Mouse (Mus musculus) lung, embryonic 14.5 days (tissue): Measurements from ENCODE around the gene Tns3. TPM values are rescaled to one million over a fixed set of nuclear protein-coding genes. Genes with fewer than 3 reads are reported as not detected.

Experiments used
- ATAC-seq: fragments of 200-750 bp; cut with Nextera tagmentation; 2 replicates; pipeline ENCODE4 v1.8.0; 2017; ENCODE audit warnings: mild to moderate bottlenecking, moderate TSS enrichment, moderate library complexity; ENCODE audit not compliant: insufficient read depth
- DNase-seq: peaks from one replicate; pipeline ENCODE4 v3.0.0-alpha.2; 2015
- H3K27ac ChIP-seq: fragments of 300-500 bp; sonication (generic); 2 replicates; pipeline ENCODE4 v1.5.1; 2014; ENCODE audit warnings: low read depth, mild to moderate bottlenecking, moderate library complexity
- H3K27me3 ChIP-seq: fragments of 300-500 bp; sonication (generic); 2 replicates; pipeline ENCODE4 v1.6.1; 2014; ENCODE audit warnings: low read length, control low read depth; ENCODE audit not compliant: insufficient read depth
- H3K36me3 ChIP-seq: fragments of 300-500 bp; sonication (generic); 2 replicates; pipeline ENCODE4 v1.6.1; 2014; ENCODE audit warnings: control low read depth; ENCODE audit not compliant: insufficient read depth
- H3K4me1 ChIP-seq: fragments of 300-500 bp; sonication (generic); 2 replicates; pipeline ENCODE4 v1.6.1; 2014; ENCODE audit warnings: antibody characterized with exemption, control low read depth; ENCODE audit not compliant: insufficient read depth
- H3K4me2 ChIP-seq: fragments of 300-500 bp; sonication (generic); 2 replicates; pipeline ENCODE4 v1.6.1; 2014; ENCODE audit warnings: mild to moderate bottlenecking
- H3K4me3 ChIP-seq: fragments of 300-500 bp; sonication (generic); 2 replicates; pipeline ENCODE4 v1.5.1; 2014; ENCODE audit warnings: low read depth, low read length
- H3K9ac ChIP-seq: fragments of 300-500 bp; sonication (generic); 2 replicates; pipeline ENCODE4 v1.6.1; 2014
- H3K9me3 ChIP-seq: fragments of 300-500 bp; sonication (generic); 2 replicates; pipeline ENCODE4 v1.6.1; 2016; ENCODE audit warnings: low read depth, low read length, control low read depth
- CTCF ChIP-seq: IDR thresholded peaks from 2 replicates; pipeline ENCODE4 v1.5.1; 2016; ENCODE audit warnings: antibody characterized with exemption, low read depth
- WGBS: fragments of 180-500 bp; shearing (Covaris S2); extraction: QIAGEN DNeasy Blood & Tissue Kit; methylation state at CpG from one replicate; pipeline ENCODE4 v1.1.7; 2014; 5-methylcytosine and 5-hydroxymethylcytosine counted together
- polyA plus RNA-seq: library from polyadenylated mRNA; unstranded; fragments of >200 nt; fragmentation: Nextera tagmentation; extraction: Ambion mirVana; gene quantifications from 2 replicates; pipeline ENCODE4 v1.2.1, GENCODE M21; 2014

Gene Tns3
- polyA plus RNA-seq, 1 experiment from 2014 or later, result 41.0 TPM

DNA sequence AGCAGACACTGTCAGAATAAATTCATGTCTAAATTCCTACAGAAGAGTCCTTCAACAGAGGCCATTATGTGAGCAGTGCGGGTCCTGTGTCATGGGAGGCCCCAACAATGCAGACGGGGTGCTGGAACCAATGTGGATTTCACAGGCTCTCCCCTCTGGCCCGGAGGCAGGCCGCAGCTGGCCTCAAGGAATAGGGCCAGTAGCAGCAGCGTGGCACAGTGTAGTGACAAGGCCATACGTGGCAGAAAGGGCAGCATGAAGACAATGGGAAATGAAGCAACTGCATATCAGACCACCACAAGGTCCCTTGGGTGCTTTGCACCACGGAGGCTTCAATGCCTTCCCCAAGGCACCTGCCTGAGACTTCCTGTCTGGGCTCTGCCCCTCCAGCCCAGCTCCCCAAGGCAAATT is 62.9 kb downstream of the Tns3 start:
- Histone ChIP-seq H3K4me2 (no peak overlapping the region), H3K27me3 (no peaks in the 10 kb centered on the region), H3K27ac (no peak overlapping the region), H3K36me3 (peaks cover 50% of the 10 kb centered on the region), H3K4me3 (no peak overlapping the region), H3K9ac (no peak overlapping the region; the same call in 1 of the 2 replicates), H3K9me3 (no peaks in the 10 kb centered on the region), H3K4me1 (peaks cover 4% of the 10 kb centered on the region; the same call in 1 of the 2 replicates)
- no peak for TF ChIP-seq CTCF
- 57% methylated on average over 7 of the region's 7 CpGs for WGBS
- ATAC-seq (peak; percentile 42; the same call in 1 of the 2 replicates), DNase-seq (no peak)

DNA sequence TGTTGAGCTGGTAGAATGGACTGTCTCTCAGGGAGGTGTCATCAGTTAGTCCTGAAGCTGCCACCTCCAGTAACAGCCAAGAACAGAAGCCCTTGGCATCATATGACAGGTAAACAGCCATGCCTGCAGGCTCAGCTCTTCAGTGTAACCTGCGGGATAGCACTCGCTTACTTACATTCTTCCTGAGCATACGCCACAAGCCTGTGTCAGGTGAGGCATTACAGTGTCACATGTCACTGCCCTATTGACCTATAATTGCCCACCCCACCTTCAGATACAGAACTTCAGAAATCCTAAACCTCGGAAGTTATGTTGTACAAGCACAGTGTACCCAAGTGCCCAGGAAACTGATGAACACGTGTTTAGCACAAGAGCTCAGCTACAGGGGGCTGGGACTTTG is 68.7 kb downstream of the Tns3 start:
- no peak for DNase-seq
- Histone ChIP-seq H3K4me2 (no peak overlapping the region), H3K4me3 (no peak overlapping the region), H3K4me1 (no peaks in the 10 kb centered on the region), H3K9me3 (no peaks in the 10 kb centered on the region), H3K36me3 (peaks cover 57% of the 10 kb centered on the region), H3K27ac (no peak overlapping the region), H3K9ac (no peak overlapping the region), H3K27me3 (no peaks in the 10 kb centered on the region)
- ATAC-seq, result no peak
- no peak for TF ChIP-seq CTCF
- WGBS, result 81% methylated on average over 5 of the region's 5 CpGs

DNA sequence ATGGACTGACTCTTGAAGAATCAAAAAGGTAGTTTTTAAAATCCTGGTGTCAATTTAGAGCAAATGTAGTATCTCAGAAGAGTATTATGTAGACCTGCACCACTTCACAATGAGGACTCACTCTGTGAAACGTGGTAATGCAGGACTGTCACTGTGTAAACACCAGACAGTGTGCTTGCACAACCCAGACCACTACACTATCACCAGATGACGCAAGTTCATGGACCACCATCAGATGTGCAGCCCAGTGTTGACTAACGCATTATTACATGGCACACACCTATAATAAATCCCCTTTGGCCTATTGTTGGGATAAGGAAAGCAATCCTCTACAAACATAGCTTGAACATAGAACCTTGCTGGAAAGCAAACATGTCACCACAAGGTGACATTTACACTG is 71.2 kb downstream of the Tns3 start:
- Histone ChIP-seq H3K9me3 (no peaks in the 10 kb centered on the region), H3K4me2 (no peak overlapping the region), H3K36me3 (peaks cover 40% of the 10 kb centered on the region), H3K27ac (no peak overlapping the region), H3K4me3 (no peak overlapping the region), H3K4me1 (peaks cover 5% of the 10 kb centered on the region; the same call in 1 of the 2 replicates), H3K27me3 (no peaks in the 10 kb centered on the region), H3K9ac (no peak overlapping the region)
- TF ChIP-seq CTCF, result no peak
- no peak for ATAC-seq
- DNase-seq, result no peak
- 71% methylated on average over 3 of the region's 3 CpGs for WGBS

DNA sequence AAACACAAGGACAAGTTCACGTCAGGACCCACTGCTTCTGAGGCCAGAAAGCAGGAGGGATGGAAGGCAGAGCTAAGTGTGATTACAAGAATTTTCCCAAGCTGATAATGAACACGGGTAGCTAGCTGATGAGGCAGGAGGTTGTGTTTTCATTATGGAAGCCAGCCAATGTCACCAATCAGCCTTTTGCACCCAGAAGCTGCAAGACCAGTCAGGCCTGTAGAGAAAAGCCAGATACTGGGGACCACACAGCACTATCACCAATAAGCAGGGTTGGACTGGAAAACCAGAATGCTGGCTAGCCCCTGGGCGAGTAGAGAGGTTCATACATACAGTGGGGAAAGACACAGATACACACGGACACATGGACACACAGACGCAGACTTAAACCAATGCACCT is 73.1 kb downstream of the Tns3 start:
- 68% methylated on average over 5 of the region's 5 CpGs for WGBS
- no peaks in the 10 kb centered on the region for H3K27me3 ChIP-seq
- peaks cover 25% of the 10 kb centered on the region for H3K36me3 ChIP-seq
- ATAC-seq, result no peak
- DNase-seq, result no peak
- H3K4me2 ChIP-seq, result no peak overlapping the region
- no peak overlapping the region for H3K4me3 ChIP-seq
- H3K9me3 ChIP-seq, result no peaks in the 10 kb centered on the region
- H3K9ac ChIP-seq, result no peak overlapping the region
- TF ChIP-seq CTCF, result no peak
- peaks cover 12% of the 10 kb centered on the region; the same call in 1 of the 2 replicates for H3K4me1 ChIP-seq
- H3K27ac ChIP-seq, result no peak overlapping the region

DNA sequence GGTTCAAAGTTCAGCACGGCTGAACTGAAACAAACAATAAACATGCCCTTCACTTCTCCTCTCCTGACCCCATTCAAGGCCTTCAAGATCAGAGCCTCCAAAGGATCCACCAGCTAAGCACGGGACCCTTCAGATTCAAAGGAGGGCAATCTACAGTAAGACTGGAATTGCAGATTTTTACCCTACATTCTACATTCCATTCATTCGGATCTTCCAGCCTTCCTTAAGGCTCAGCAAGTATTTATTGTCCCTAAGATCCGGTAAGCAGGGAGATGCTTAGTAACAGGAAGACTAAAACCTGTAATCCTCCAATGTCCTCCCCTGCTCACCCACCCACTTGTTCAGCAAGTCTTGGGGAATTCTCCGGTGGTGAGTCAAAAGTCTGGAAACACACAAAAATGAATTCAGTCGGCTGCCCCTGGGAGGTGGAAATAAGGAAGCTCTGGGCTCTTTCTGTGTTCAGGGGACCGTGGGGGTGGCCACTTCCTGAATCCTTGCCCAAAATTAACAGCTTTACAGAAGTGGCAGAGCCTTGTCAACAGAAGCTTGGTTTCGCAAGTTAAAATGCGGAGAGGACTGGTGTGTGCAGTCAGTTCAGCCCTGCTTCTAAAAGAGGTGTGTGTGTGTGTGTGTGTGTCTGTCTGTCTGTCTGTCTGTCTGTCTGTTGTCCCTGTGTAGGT is 75.0 kb downstream of the Tns3 start:
- Histone ChIP-seq H3K4me1 (peaks cover 20% of the 10 kb centered on the region; the same call in 1 of the 2 replicates), H3K36me3 (peaks cover 21% of the 10 kb centered on the region; the same call in 1 of the 2 replicates), H3K27ac (peak overlapping the region; percentile 24; the same call in 1 of the 2 replicates), H3K27me3 (no peaks in the 10 kb centered on the region), H3K4me2 (no peak overlapping the region), H3K4me3 (no peak overlapping the region), H3K9ac (no peak overlapping the region), H3K9me3 (no peaks in the 10 kb centered on the region)
- ATAC-seq (no peak), DNase-seq (peak; percentile 48)
- no peak for TF ChIP-seq CTCF
- WGBS, result 57% methylated on average over 9 of the region's 9 CpGs

DNA sequence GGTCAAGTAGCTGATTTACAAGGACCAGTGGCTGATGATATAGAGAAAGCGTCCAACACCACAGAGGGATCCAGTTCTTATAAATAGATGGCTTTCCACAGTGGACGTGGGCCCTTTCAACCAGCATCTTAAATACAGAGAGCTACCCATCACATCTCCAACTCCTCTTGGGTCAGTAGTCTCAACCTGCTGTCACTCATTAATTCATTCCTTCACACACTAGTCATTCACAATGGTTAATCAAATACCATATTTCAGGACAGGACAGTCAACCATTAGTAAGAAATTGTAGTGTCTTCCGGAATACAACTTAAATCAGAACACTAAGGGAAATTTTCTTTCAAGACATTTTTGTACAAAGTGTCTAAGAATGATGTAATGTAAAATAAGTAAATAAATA is 76.4 kb downstream of the Tns3 start:
- no peak overlapping the region for H3K4me2 ChIP-seq
- TF ChIP-seq CTCF, result no peak
- no peaks in the 10 kb centered on the region for H3K9me3 ChIP-seq
- H3K4me1 ChIP-seq, result peaks cover 21% of the 10 kb centered on the region; the same call in 1 of the 2 replicates
- 83% methylated on average over 3 of the region's 3 CpGs for WGBS
- H3K9ac ChIP-seq, result no peak overlapping the region
- DNase-seq (no peak), ATAC-seq (no peak)
- H3K27me3 ChIP-seq, result no peaks in the 10 kb centered on the region
- H3K36me3 ChIP-seq, result peaks cover 21% of the 10 kb centered on the region; the same call in 1 of the 2 replicates
- no peak overlapping the region for H3K27ac ChIP-seq
- no peak overlapping the region for H3K4me3 ChIP-seq

DNA sequence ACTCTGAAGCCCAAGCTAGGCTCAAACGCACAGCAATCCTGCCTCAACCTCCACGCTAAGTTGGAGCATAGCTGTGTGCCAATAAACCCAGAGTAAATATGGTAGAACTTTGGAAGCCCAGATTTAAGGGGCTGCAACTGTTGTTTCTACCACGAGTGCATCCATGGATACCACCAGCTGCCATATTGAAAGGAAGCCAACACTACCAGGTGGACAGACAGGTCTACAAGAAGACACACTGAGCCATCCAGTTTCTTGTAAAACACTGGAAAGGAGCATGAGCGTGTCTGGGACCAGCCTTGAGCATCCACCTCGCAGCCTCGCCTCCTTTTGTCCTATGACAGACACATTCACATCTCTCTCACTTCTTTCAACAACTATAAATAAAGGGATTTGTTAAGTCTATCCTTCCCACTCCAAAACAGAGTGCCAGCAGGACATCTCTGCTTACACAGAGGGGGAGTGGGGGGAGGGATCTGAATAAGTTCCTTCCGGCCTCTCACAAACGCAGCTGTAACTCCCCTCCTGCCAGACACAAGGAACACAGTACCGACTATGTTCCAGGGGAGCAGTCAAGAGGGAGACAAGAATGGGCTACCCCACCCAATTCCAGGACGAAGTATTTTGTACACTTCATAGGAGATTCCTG is 77.2 kb downstream of the Tns3 start:
- Histone ChIP-seq H3K27me3 (no peaks in the 10 kb centered on the region), H3K36me3 (peaks cover 18% of the 10 kb centered on the region; the same call in 1 of the 2 replicates)

More for the DNA sequence above, 77.2 kb downstream of the Tns3 start:
- Histone ChIP-seq H3K4me3 (no peak overlapping the region), H3K27ac (peak overlapping the region; percentile 63; the same call in 1 of the 2 replicates), H3K4me2 (no peak overlapping the region), H3K9me3 (no peaks in the 10 kb centered on the region), H3K9ac (no peak overlapping the region), H3K4me1 (peaks cover 21% of the 10 kb centered on the region; the same call in 1 of the 2 replicates)
- 42% methylated on average over 10 of the region's 10 CpGs for WGBS
- peak; percentile 57 for DNase-seq
- peak; percentile 67 for ATAC-seq
- no peak for TF ChIP-seq CTCF
